Mouse (Mus musculus) neural tube, embryonic 14.5 days (tissue): ENCODE results near the gene Dcst1. TPM values are rescaled to one million over a fixed set of nuclear protein-coding genes. Genes with fewer than 3 reads are reported as not detected.

Source experiments
- ATAC-seq: fragments of 200-750 bp; cut with Nextera tagmentation; 2 replicates; pipeline ENCODE4 v1.8.0; 2017; ENCODE audit warnings: low read depth, mild to moderate bottlenecking, moderate TSS enrichment, moderate library complexity
- H3K27ac ChIP-seq: fragments of 300-500 bp; sonication (generic); 2 replicates; pipeline ENCODE4 v1.5.1; 2014; ENCODE audit warnings: low read depth, mild to moderate bottlenecking, control low read depth, low read length, moderate library complexity, mixed read lengths
- H3K27me3 ChIP-seq: fragments of 300-500 bp; sonication (generic); 2 replicates; pipeline ENCODE4 v1.6.1; 2014; ENCODE audit warnings: low read length; ENCODE audit not compliant: control insufficient read depth, insufficient read depth
- H3K36me3 ChIP-seq: fragments of 300-500 bp; sonication (generic); 2 replicates; pipeline ENCODE4 v1.6.1; 2014; ENCODE audit warnings: low read length, mixed read lengths; ENCODE audit not compliant: control insufficient read depth, insufficient read depth
- H3K4me1 ChIP-seq: fragments of 300-500 bp; sonication (generic); 2 replicates; pipeline ENCODE4 v1.6.1; 2014; ENCODE audit warnings: low read length; ENCODE audit not compliant: control insufficient read depth, insufficient read depth
- H3K4me2 ChIP-seq: fragments of 300-500 bp; sonication (generic); 2 replicates; pipeline ENCODE4 v1.6.1; 2014; ENCODE audit warnings: mild to moderate bottlenecking, low read depth, low read length, control low read depth
- H3K4me3 ChIP-seq: fragments of 300-500 bp; sonication (generic); 2 replicates; pipeline ENCODE4 v1.5.1; 2014; ENCODE audit warnings: low read depth, low read length, control low read depth, mixed read lengths
- H3K9ac ChIP-seq: fragments of 300-500 bp; sonication (generic); replicated peaks from 2 replicates; pipeline ENCODE4 v1.6.1; 2014; ENCODE audit warnings: low read depth, mild to moderate bottlenecking, control low read depth, low read length, mixed read lengths
- H3K9me3 ChIP-seq: fragments of 300-500 bp; sonication (generic); 2 replicates; pipeline ENCODE4 v1.6.1; 2016; ENCODE audit warnings: low read length; ENCODE audit not compliant: control insufficient read depth
- WGBS: fragments of 180-500 bp; shearing (Covaris S2); extraction: QIAGEN DNeasy Blood & Tissue Kit; methylation state at CpG from one replicate; pipeline ENCODE4 v1.1.7; 2014; 5-methylcytosine and 5-hydroxymethylcytosine counted together
- polyA plus RNA-seq: library from polyadenylated mRNA; unstranded; fragments of >200 nt; fragmentation: Nextera tagmentation; extraction: Ambion mirVana; gene quantifications from 2 replicates; pipeline ENCODE4 v1.2.1, GENCODE M21; 2014

Gene Dcst1
- polyA plus RNA-seq, 1 experiment from 2014 or later, result 1.4 TPM

DNA sequence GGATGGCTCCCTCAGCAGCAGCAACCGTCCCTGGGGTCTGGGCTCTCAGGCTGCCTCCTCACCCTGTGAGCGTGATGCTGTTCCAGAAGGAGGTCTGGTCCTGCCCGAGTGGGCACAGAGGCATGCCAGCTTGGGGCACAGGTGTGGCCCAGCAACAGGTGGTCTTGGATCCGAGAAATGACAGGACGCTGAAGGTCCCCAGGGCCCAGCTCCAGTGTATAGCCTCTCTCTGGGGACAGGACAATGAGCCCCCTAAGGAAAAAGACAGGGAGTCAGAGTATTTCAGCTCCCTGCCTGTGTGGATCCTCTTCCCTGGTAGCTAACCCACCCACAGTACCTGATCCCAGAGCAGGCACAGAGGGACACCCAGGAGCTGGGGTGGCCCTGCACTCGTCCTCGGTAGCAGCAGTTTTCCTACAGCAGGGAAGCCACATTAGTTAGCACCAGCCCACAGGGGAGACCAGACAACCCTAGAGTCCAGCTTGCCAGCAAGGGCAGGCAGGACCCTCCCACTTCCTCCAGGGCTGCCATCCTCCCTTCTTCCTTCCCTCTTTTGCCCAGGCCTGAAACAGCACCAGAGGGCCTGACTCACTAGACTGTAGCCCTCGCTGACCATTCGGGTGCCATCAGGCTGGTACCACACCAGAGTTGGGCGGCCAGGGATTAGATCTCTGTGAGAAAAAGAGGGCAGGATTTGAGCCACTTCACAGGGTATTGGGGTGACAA, 18.1 kb downstream of the Dcst1 start:
- no peak for ATAC-seq
- no peaks in the 10 kb centered on the region for H3K27me3 ChIP-seq
- H3K36me3 ChIP-seq, result no peaks in the 10 kb centered on the region
- H3K9ac ChIP-seq, result no peak overlapping the region
- H3K27ac ChIP-seq, result no peak overlapping the region
- H3K9me3 ChIP-seq, result no peaks in the 10 kb centered on the region
- peaks cover 13% of the 10 kb centered on the region for H3K4me1 ChIP-seq
- H3K4me2 ChIP-seq, result no peak overlapping the region
- H3K4me3 ChIP-seq, result no peak overlapping the region
- WGBS, result 78% methylated on average over 10 of the region's 10 CpGs

GRCm38 (mm10) chr3:89343279-89343678, 21.8 kb downstream of the Dcst1 start:
- H3K9me3 ChIP-seq, result no peaks in the 10 kb centered on the region
- H3K4me3 ChIP-seq, result no peak overlapping the region
- no peak overlapping the region for H3K27ac ChIP-seq
- H3K36me3 ChIP-seq, result no peaks in the 10 kb centered on the region
- H3K9ac ChIP-seq, result no peak overlapping the region
- H3K4me2 ChIP-seq, result no peak overlapping the region
- no peak for ATAC-seq
- H3K4me1 ChIP-seq, result peaks cover 13% of the 10 kb centered on the region
- WGBS, result 90% methylated on average over 7 of the region's 7 CpGs
- H3K27me3 ChIP-seq, result no peaks in the 10 kb centered on the region

GRCm38 (mm10) chr3:89341794-89342193, 23.3 kb downstream of the Dcst1 start:
- H3K4me2 ChIP-seq, result no peak overlapping the region
- WGBS, result 78% methylated on average over 4 of the region's 4 CpGs
- H3K4me3 ChIP-seq, result no peak overlapping the region
- no peaks in the 10 kb centered on the region for H3K9me3 ChIP-seq
- H3K9ac ChIP-seq, result no peak overlapping the region
- peaks cover 15% of the 10 kb centered on the region for H3K4me1 ChIP-seq
- no peaks in the 10 kb centered on the region for H3K27me3 ChIP-seq
- H3K27ac ChIP-seq, result no peak overlapping the region
- H3K36me3 ChIP-seq, result no peaks in the 10 kb centered on the region
- no peak for ATAC-seq

DNA sequence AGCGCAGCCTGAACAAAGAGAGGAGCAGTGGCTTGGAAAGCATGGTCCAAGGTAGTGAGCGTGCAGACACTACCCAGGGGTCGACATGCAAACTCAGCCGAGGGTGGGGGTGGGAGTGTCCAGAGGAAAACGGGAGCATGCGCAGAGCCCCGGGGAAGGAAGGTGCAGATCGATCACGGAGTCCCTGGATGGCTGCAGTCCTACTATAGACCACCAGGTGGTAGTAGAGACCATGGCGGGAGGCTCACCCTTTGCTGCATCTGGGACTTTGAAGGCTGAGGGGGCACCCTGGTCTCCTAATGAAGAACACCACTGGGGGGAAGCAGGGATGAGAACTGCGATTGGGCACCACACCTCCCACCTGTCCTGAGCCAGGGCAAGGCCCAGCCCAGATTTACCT, 24.6 kb downstream of the Dcst1 start:
- Histone ChIP-seq H3K27ac (no peak overlapping the region), H3K4me3 (peak overlapping the region; percentile 26; the same call in 1 of the 2 replicates), H3K9ac (peak overlapping the region; percentile 47), H3K36me3 (no peaks in the 10 kb centered on the region), H3K4me1 (peaks cover 22% of the 10 kb centered on the region), H3K4me2 (peak overlapping the region; percentile 63), H3K9me3 (no peaks in the 10 kb centered on the region), H3K27me3 (no peaks in the 10 kb centered on the region)
- ATAC-seq, result peak; percentile 60
- 1% methylated on average over 11 of the region's 11 CpGs for WGBS

DNA sequence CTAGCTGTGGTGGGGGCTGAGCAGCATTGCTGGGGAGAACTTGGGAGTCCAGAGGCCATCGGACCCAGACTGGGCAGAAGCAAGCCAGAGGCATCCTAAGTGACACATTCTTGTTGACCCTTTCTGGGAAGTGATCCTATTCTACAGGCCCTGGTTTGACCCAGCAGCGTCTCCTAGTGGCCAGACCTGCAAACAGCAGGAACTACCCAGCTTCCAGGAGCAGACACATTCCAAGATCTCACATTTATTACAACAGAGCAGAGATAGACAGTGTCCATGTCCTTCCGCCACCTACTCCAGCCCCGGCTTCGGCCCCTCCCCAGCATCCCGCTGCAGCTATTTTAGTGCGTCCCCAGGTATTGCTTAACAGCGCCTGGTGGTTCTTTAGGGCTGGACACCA, 25.6 kb downstream of the Dcst1 start:
- Histone ChIP-seq H3K9me3 (no peaks in the 10 kb centered on the region), H3K27me3 (no peaks in the 10 kb centered on the region), H3K4me2 (0 out of 2 replicates have a peak overlapping the region, but pooled peaks have one; percentile 63), H3K9ac (no peak overlapping the region), H3K36me3 (no peaks in the 10 kb centered on the region), H3K4me1 (peaks cover 22% of the 10 kb centered on the region), H3K27ac (no peak overlapping the region), H3K4me3 (no peak overlapping the region)
- ATAC-seq, result no peak
- 27% methylated on average over 8 of the region's 8 CpGs for WGBS

GRCm38 (mm10) chr3:89337721-89338578, 27.1 kb downstream of the Dcst1 start, which contains the start of gene Efna4:
Gene Efna4, minus strand, starts transcription at chr3:89338028.
- Histone ChIP-seq H3K27ac (peak within 1 kb of the TSS; percentile 67), H3K4me3 (peak within 1 kb of the TSS; percentile 82), H3K4me2 (peak within 1 kb of the TSS; percentile 88), H3K36me3 (no peaks in the 10 kb centered on the region), H3K4me1 (peaks cover 25% of the 10 kb centered on the region), H3K9ac (peak within 1 kb of the TSS; percentile 80), H3K27me3 (no peaks in the 10 kb centered on the region), H3K9me3 (no peaks in the 10 kb centered on the region)
- peak; percentile 68 for ATAC-seq
- under 1% methylated on average over 42 of the region's 44 CpGs for WGBS

- Histone ChIP-seq H3K4me2 (peak overlapping the region; percentile 88), H3K4me3 (peak overlapping the region; percentile 82), H3K9ac (peak overlapping the region; percentile 80), H3K27me3 (no peaks in the 10 kb centered on the region), H3K9me3 (no peaks in the 10 kb centered on the region), H3K36me3 (no peaks in the 10 kb centered on the region), H3K4me1 (peaks cover 28% of the 10 kb centered on the region), H3K27ac (peak overlapping the region; percentile 67)
- 2% methylated on average over 21 of the region's 21 CpGs for WGBS
- peak; percentile 19 for ATAC-seq
Observed at GRCm38 (mm10) chr3:89337062-89337720, 27.9 kb downstream of the Dcst1 start.

- Histone ChIP-seq H3K27me3 (no peaks in the 10 kb centered on the region), H3K36me3 (no peaks in the 10 kb centered on the region), H3K9me3 (no peaks in the 10 kb centered on the region), H3K4me3 (peak overlapping the region; percentile 82), H3K4me1 (peaks cover 24% of the 10 kb centered on the region), H3K27ac (peak overlapping the region; percentile 67; the same call in 1 of the 2 replicates), H3K4me2 (peak overlapping the region; percentile 88), H3K9ac (peak overlapping the region; percentile 80; the same call in 1 of the 2 replicates)
- ATAC-seq, result no peak
- WGBS, result 7% methylated on average over 6 of the region's 6 CpGs
Observed at GRCm38 (mm10) chr3:89336529-89336928, 28.5 kb downstream of the Dcst1 start.
